Mouse (Mus musculus) bone marrow, adult 2 months (tissue): ENCODE results near the gene Ogg1.

Experiments
- CTCF ChIP-seq: fragments of 200-500 bp; IDR thresholded peaks from 2 replicates; pipeline ENCODE4 v1.5.1; 2011; ENCODE audit warnings: low read length, control low read depth; ENCODE audit not compliant: control insufficient read depth, insufficient read depth
- POLR2A ChIP-seq: fragments of 200-500 bp; IDR thresholded peaks from 2 replicates; pipeline ENCODE4 v1.6.1; 2011; ENCODE audit warnings: low read depth, mild to moderate bottlenecking, control low read depth, low read length, borderline replicate concordance; ENCODE audit not compliant: control insufficient read depth

DNA sequence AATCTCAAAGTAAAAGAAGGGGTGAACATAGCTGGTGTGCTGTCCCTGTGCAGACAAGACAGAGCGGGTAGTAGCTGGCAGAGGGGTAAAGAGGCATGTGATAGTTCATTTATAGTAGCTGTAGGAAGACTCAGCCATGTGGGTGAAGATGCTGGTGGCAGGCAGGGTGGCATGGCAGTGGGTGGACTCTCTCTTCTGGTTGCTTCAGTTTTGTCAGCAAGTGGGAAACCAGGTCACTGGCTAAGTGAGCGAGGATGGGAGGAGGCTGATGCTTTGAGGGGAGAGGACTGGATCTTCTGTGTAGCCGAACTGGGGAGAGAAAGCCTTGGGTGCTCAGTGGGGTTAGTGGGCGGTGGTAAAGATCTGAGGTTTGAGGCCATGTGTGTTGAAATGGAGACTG lies 39.5 kb upstream of the Ogg1 start:
- TF ChIP-seq CTCF (no peak), POLR2A (no peak)
